Mouse (Mus musculus) kidney, postnatal 0 days (tissue): ENCODE measurements at regions not wholly inside any gene's neighbourhood (a gene's known extent, or its start where the extent isn't known, plus 50 kb on each side); places are given as distances from the start of the nearest gene placed in this dataset.
"Not testable (repeated sequence)": the region's sequence is repeated elsewhere in the genome, so short reads cannot be mapped to it uniquely, and the experiment has no call there.

Experiments used
- ATAC-seq: fragments of 200-750 bp; cut with Nextera tagmentation; replicated peaks from 2 replicates; pipeline ENCODE4 v1.8.0; 2017; ENCODE audit warnings: low read depth, moderate number of reproducible peaks, moderate TSS enrichment, moderate library complexity; ENCODE audit not compliant: low FRiP score
- DNase-seq: peaks from one replicate; pipeline ENCODE4 v3.0.0-alpha.2; 2016; ENCODE audit warnings: low spot score
- H3K27ac ChIP-seq: fragments of 300-500 bp; sonication (generic); 2 replicates; pipeline ENCODE4 v1.5.1; 2014; ENCODE audit warnings: mild to moderate bottlenecking
- H3K27me3 ChIP-seq: fragments of 300-500 bp; sonication (generic); 2 replicates; pipeline ENCODE4 v1.6.1; 2014; ENCODE audit warnings: low read length, mixed read lengths; ENCODE audit not compliant: insufficient read depth
- H3K36me3 ChIP-seq: fragments of 300-500 bp; sonication (generic); 2 replicates; pipeline ENCODE4 v1.6.1; 2014; ENCODE audit warnings: low read length, mixed read lengths; ENCODE audit not compliant: insufficient read depth
- H3K4me1 ChIP-seq: fragments of 300-500 bp; sonication (generic); replicated peaks from 2 replicates; pipeline ENCODE4 v1.6.1; 2014; ENCODE audit warnings: antibody characterized with exemption, low read length, mixed read lengths; ENCODE audit not compliant: insufficient read depth
- H3K4me2 ChIP-seq: fragments of 300-500 bp; sonication (generic); 2 replicates; pipeline ENCODE4 v1.6.1; 2014; ENCODE audit warnings: mild to moderate bottlenecking, low read length, moderate library complexity, mixed read lengths
- H3K4me3 ChIP-seq: fragments of 300-500 bp; sonication (generic); replicated peaks from 2 replicates; pipeline ENCODE4 v1.5.1; 2014; ENCODE audit warnings: low read depth, low read length
- H3K9ac ChIP-seq: fragments of 300-500 bp; sonication (generic); 2 replicates; pipeline ENCODE4 v1.6.1; 2014; ENCODE audit warnings: low read depth, low read length
- H3K9me3 ChIP-seq: fragments of 300-500 bp; sonication (generic); replicated peaks from 2 replicates; pipeline ENCODE4 v1.6.1; 2016; ENCODE audit warnings: low read length, inconsistent platforms, mixed read lengths
- CTCF ChIP-seq: IDR thresholded peaks from 2 replicates; pipeline ENCODE4 v1.5.1; 2016; ENCODE audit warnings: antibody characterized with exemption, low read depth, mild to moderate bottlenecking, moderate library complexity
- WGBS: fragments of 180-500 bp; shearing (Covaris S2); extraction: QIAGEN DNeasy Blood & Tissue Kit; methylation state at CpG from one replicate; pipeline ENCODE4 v1.1.7; 2014; 5-methylcytosine and 5-hydroxymethylcytosine counted together

- no peaks in the 10 kb centered on the region for H3K9me3 ChIP-seq
- H3K27me3 ChIP-seq, result no peaks in the 10 kb centered on the region
- WGBS, result 79% methylated on average over 6 of the region's 6 CpGs
- no peak for TF ChIP-seq CTCF
- no peak for DNase-seq
- H3K4me2 ChIP-seq, result no peak overlapping the region
- no peak overlapping the region for H3K27ac ChIP-seq
- H3K4me1 ChIP-seq, result 0 out of 2 replicates have a peak, but pooled peaks cover 4% of the 10 kb centered on the region
- no peak overlapping the region for H3K9ac ChIP-seq
- ATAC-seq, result no peak
- H3K36me3 ChIP-seq, result no peaks in the 10 kb centered on the region
- no peak overlapping the region for H3K4me3 ChIP-seq
These were observed 94.9 kb downstream of the Gm5426 start for GRCm38 (mm10) chr10:96231309-96231708.

DNA sequence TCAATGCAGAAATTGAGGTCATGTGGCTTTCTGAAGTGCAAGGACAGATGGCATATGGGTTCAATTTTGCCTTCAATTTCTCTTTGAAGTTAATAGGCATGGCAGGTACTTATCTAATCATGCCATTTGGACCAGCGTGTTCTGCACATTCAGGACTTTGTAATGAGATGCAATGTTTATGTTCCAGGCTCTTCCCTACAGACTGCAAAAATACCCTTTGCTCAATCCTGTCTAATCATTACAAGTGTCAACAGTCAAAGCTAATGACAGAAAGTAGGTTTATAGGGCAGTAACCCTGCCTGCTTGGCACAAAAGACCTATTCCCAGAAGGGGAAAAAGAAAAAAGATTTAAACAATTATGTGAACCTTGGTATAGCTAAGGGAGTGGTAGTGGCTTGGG is 96.5 kb downstream of the Gm5426 start:
- Histone ChIP-seq H3K27ac (no peak overlapping the region), H3K4me1 (0 out of 2 replicates have a peak, but pooled peaks cover 4% of the 10 kb centered on the region), H3K4me2 (no peak overlapping the region), H3K27me3 (no peaks in the 10 kb centered on the region), H3K9me3 (no peaks in the 10 kb centered on the region), H3K36me3 (no peaks in the 10 kb centered on the region), H3K9ac (no peak overlapping the region), H3K4me3 (no peak overlapping the region)
- DNase-seq (no peak), ATAC-seq (no peak)
- no peak for TF ChIP-seq CTCF
- 35% methylated on average over 1 of the region's 1 CpGs for WGBS

GRCm38 (mm10) chr10:96234564-96235412 is 98.4 kb downstream of the Gm5426 start:
- no peak overlapping the region for H3K27ac ChIP-seq

DNA sequence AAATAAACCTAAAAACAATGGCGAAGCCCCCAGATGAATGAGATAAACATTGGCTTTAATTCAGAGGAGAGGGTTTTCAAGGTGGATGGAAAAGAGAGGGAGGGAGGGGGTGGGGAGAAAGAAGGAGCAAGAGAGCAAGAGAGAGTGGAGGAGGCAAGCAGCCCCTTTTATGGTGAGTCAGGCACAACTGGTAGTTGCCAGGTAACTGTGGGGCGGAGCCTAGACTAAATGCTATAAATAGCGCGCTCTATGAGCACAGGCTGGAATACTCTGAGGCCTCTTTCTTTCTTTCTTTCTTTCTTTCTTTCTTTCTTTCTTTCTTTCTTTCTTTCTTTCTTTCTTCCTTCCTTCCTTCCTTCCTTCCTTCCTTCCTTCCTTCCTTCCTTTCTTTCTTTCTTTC is 99.6 kb downstream of the Gm5426 start:
- not testable (repeated sequence) for H3K4me1 ChIP-seq, H3K9ac ChIP-seq, H3K27ac ChIP-seq, H3K36me3 ChIP-seq, DNase-seq, H3K27me3 ChIP-seq, H3K9me3 ChIP-seq, ATAC-seq, H3K4me2 ChIP-seq, H3K4me3 ChIP-seq
- 84% methylated on average over 4 of the region's 4 CpGs for whole genome bisulfite sequencing

More at GRCm38 (mm10) chr10:96234564-96235412, 98.4 kb downstream of the Gm5426 start:
- WGBS, result 34% methylated on average over 10 of the region's 10 CpGs
- Histone ChIP-seq H3K9ac (no peak overlapping the region), H3K9me3 (no peaks in the 10 kb centered on the region), H3K36me3 (no peaks in the 10 kb centered on the region), H3K4me3 (no peak overlapping the region), H3K4me2 (no peak overlapping the region), H3K4me1 (0 out of 2 replicates have a peak, but pooled peaks cover 4% of the 10 kb centered on the region), H3K27me3 (no peaks in the 10 kb centered on the region)
- DNase-seq (peak; percentile 83), ATAC-seq (peak; percentile 76; the same call in 1 of the 2 replicates)
- TF ChIP-seq CTCF, result no peak

GRCm38 (mm10) chr10:96236777-96237373 is 100.5 kb downstream of the Gm5426 start:
- Histone ChIP-seq H3K36me3 (no peaks in the 10 kb centered on the region), H3K27ac (no peak overlapping the region), H3K4me1 (0 out of 2 replicates have a peak, but pooled peaks cover 4% of the 10 kb centered on the region), H3K4me3 (no peak overlapping the region), H3K9ac (no peak overlapping the region), H3K4me2 (no peak overlapping the region), H3K27me3 (no peaks in the 10 kb centered on the region), H3K9me3 (no peaks in the 10 kb centered on the region)
- no peak for TF ChIP-seq CTCF
- DNase-seq (no peak), ATAC-seq (no peak)
- WGBS, result 95% methylated on average over 6 of the region's 6 CpGs

GRCm38 (mm10) chr10:96237572-96238130 is 101.2 kb downstream of the Gm5426 start:
- Histone ChIP-seq H3K9me3 (no peaks in the 10 kb centered on the region), H3K4me2 (no peak overlapping the region), H3K9ac (no peak overlapping the region), H3K4me1 (0 out of 2 replicates have a peak, but pooled peaks cover 4% of the 10 kb centered on the region), H3K27ac (no peak overlapping the region), H3K36me3 (no peaks in the 10 kb centered on the region), H3K27me3 (no peaks in the 10 kb centered on the region), H3K4me3 (no peak overlapping the region)
- ATAC-seq (no peak), DNase-seq (no peak)
- WGBS, result 90% methylated on average over 5 of the region's 5 CpGs
- TF ChIP-seq CTCF, result no peak
